Mouse (Mus musculus) hindbrain, embryonic 16.5 days (tissue): ENCODE data around the gene March10. TPM values are rescaled to one million over a fixed set of nuclear protein-coding genes. Genes with fewer than 3 reads are reported as not detected.

Source experiments
- ATAC-seq: fragments of 200-750 bp; cut with Nextera tagmentation; 2 replicates; pipeline ENCODE4 v1.8.0; 2017; ENCODE audit warnings: moderate TSS enrichment, moderate library complexity
- H3K27ac ChIP-seq: fragments of 300-500 bp; sonication (generic); 2 replicates; pipeline ENCODE4 v1.5.1; 2014; ENCODE audit warnings: low read depth, mild to moderate bottlenecking, control low read depth, low read length, moderate library complexity
- H3K27me3 ChIP-seq: fragments of 300-500 bp; sonication (generic); replicated peaks from 2 replicates; pipeline ENCODE4 v1.6.1; 2014; ENCODE audit warnings: low read length; ENCODE audit not compliant: control insufficient read depth, insufficient read depth
- H3K36me3 ChIP-seq: fragments of 300-500 bp; sonication (generic); 2 replicates; pipeline ENCODE4 v1.6.1; 2014; ENCODE audit warnings: mild to moderate bottlenecking, low read length, moderate library complexity, mixed read lengths; ENCODE audit not compliant: control insufficient read depth, insufficient read depth
- H3K4me1 ChIP-seq: fragments of 300-500 bp; sonication (generic); 2 replicates; pipeline ENCODE4 v1.6.1; 2014; ENCODE audit warnings: low read depth, low read length; ENCODE audit not compliant: control insufficient read depth, insufficient read depth
- H3K4me2 ChIP-seq: fragments of 300-500 bp; sonication (generic); 2 replicates; pipeline ENCODE4 v1.6.1; 2014; ENCODE audit warnings: mild to moderate bottlenecking, low read length, control low read depth, moderate library complexity
- H3K4me3 ChIP-seq: fragments of 300-500 bp; sonication (generic); 2 replicates; pipeline ENCODE4 v1.5.1; 2014; ENCODE audit warnings: mild to moderate bottlenecking, low read length, control low read depth, moderate library complexity
- H3K9ac ChIP-seq: fragments of 300-500 bp; sonication (generic); 2 replicates; pipeline ENCODE4 v1.6.1; 2014; ENCODE audit warnings: low read depth, mild to moderate bottlenecking, control low read depth, low read length, moderate library complexity
- H3K9me3 ChIP-seq: fragments of 300-500 bp; sonication (generic); 2 replicates; pipeline ENCODE4 v1.6.1; 2014; ENCODE audit warnings: mild to moderate bottlenecking, low read length, moderate library complexity; ENCODE audit not compliant: control insufficient read depth
- WGBS: fragments of 180-500 bp; shearing (Covaris S2); extraction: QIAGEN DNeasy Blood & Tissue Kit; methylation state at CpG from one replicate; pipeline ENCODE4 v1.1.7; 2014; 5-methylcytosine and 5-hydroxymethylcytosine counted together
- polyA plus RNA-seq: library from polyadenylated mRNA; unstranded; fragments of >200 nt; fragmentation: Nextera tagmentation; extraction: Ambion mirVana; gene quantifications from 2 replicates; pipeline ENCODE4 v1.2.1, GENCODE M21; 2015

Gene March10
- polyA plus RNA-seq, 1 experiment from 2014 or later: 0.38 TPM

DNA sequence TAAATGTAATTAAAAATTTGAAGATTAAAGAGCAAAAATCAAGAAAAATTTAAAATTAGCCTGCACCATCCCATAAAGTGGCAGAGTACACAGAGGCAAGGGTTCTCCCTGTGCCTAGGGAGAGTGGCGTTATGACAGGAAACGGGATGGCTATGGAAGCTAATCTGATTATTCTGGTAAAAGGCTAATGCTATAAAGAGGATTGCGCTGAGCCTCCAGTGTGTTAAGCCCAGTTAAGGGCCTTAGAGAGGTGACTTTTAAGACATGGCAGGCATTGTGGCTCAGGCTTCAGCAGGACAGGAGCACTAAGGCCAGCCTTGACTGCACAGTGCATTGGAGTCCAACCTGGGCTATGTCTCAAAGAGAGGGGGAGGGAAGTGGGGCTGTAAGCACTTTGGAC, 129.4 kb downstream of the March10 start:
- Histone ChIP-seq H3K27ac (no peak overlapping the region), H3K4me2 (no peak overlapping the region), H3K9ac (no peak overlapping the region), H3K4me1 (peaks cover 4% of the 10 kb centered on the region; the same call in 1 of the 2 replicates), H3K27me3 (no peaks in the 10 kb centered on the region), H3K9me3 (no peaks in the 10 kb centered on the region), H3K4me3 (no peak overlapping the region), H3K36me3 (no peaks in the 10 kb centered on the region)
- no peak for ATAC-seq
- WGBS: 80% methylated on average over 3 of the region's 3 CpGs

DNA sequence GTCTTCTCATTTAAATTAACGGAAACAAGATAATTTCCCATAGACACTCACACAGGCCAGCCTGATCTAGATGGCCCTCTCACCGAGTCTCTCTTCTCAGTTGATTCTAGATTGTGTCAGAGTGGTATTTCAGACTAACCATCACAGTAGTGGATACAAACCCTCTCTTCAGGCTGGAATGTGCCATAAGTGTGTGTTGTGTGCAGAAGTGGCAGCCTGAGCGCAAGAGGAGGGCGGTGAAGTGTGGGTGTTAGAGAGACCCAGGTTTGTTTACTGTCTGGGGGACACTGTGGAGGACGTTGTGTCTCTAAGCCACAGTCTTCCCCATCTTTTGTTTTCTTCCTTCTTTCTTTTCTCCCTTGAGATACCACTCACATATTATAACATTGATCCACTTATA, 133.0 kb downstream of the March10 start:
- Histone ChIP-seq H3K36me3 (no peaks in the 10 kb centered on the region), H3K4me2 (no peak overlapping the region), H3K27me3 (no peaks in the 10 kb centered on the region), H3K9ac (no peak overlapping the region), H3K4me1 (no peaks in the 10 kb centered on the region), H3K27ac (no peak overlapping the region), H3K9me3 (no peaks in the 10 kb centered on the region), H3K4me3 (no peak overlapping the region)
- ATAC-seq: no peak
- 86% methylated on average over 5 of the region's 5 CpGs for WGBS

DNA sequence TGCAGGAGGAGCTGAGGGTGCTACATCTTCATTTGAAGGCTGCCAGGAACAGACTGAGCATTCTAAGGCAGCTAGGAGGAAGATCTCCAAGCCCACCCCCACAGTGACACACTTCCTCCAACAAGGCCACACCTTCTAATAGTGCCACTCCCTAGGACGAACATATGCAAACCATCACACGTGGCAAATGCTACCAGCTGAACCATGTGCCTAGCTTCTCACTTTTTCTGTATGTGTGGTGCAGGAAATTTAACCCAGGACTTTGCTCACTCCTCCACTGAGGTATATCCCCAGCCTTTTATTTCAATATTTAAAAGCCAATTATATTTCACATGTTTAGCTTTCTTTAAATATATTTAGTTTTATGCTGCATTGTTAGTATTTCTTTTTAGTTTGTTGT, 135.4 kb downstream of the March10 start:
- H3K36me3 ChIP-seq: no peaks in the 10 kb centered on the region
- H3K27me3 ChIP-seq: no peaks in the 10 kb centered on the region
- H3K9me3 ChIP-seq: no peaks in the 10 kb centered on the region
- no peak overlapping the region for H3K4me3 ChIP-seq
- ATAC-seq: no peak
- no peak overlapping the region for H3K9ac ChIP-seq
- H3K27ac ChIP-seq: no peak overlapping the region
- WGBS: 81% methylated on average over 2 of the region's 2 CpGs
- no peaks in the 10 kb centered on the region for H3K4me1 ChIP-seq
- H3K4me2 ChIP-seq: no peak overlapping the region

DNA sequence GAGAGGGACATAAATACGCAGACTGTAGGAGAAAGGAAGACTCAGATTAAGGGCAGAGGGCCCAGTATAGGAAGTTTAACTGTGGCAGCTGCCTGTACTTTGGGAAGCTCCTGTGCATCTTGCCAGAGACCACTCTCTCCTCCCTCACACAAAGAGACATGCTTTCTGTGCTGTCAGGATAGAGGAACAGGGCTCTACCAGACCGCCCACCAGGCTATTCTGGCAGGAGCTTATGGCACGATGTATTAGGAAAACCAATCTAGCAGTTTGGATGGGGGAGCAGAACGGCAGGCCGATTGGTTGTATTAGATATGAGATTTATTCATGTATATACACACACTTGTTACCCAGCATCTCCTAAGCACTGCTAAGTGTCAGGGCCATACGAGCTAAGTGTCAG, 138.8 kb downstream of the March10 start:
- Histone ChIP-seq H3K9ac (no peak overlapping the region), H3K9me3 (no peaks in the 10 kb centered on the region), H3K27me3 (no peaks in the 10 kb centered on the region), H3K36me3 (no peaks in the 10 kb centered on the region), H3K4me1 (peaks cover 15% of the 10 kb centered on the region), H3K27ac (no peak overlapping the region), H3K4me3 (no peak overlapping the region), H3K4me2 (no peak overlapping the region)
- WGBS: 92% methylated on average over 6 of the region's 6 CpGs
- no peak for ATAC-seq

DNA sequence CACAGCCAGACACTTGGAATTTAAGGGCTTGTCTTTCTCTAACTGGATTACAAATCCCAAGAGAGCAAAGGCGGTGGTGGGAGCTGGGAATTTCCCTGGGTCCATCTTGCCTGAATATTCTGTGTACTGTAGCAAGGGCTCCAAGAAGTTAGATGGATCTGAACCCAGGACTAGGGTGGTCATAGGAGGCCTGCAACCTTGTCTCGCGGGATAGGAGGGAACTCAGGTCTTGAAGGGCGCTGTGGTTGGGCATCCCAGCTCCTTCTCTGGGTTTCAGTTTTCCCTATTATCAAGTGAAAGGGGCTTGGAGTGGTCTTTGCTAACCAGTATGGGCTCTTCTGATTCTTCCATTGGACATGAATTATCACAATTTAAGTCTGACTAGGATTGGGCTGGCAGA, 140.4 kb downstream of the March10 start:
- Histone ChIP-seq H3K9me3 (no peaks in the 10 kb centered on the region), H3K36me3 (no peaks in the 10 kb centered on the region), H3K4me1 (peaks cover 22% of the 10 kb centered on the region), H3K4me3 (no peak overlapping the region), H3K27ac (no peak overlapping the region), H3K27me3 (no peaks in the 10 kb centered on the region), H3K9ac (no peak overlapping the region), H3K4me2 (no peak overlapping the region)
- 93% methylated on average over 4 of the region's 4 CpGs for WGBS
- ATAC-seq: no peak

DNA sequence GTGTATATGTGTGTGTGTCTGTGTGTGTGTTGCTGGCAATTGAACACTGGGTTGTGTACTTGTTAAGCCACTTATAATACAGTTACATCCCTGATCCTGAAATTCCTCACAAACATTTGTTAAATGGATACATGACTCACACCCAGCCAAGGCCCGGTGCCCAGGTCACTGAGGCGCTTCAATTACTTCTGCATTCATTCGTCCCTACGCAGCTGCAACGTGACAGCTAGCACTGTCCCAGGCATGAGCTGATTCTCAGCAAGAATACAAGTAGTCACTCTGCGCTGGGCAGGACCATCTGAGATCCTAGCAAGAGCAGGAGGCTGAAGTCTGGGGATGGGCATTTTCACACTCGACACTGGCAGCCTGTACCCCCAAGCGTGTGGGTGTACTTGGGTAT, 141.2 kb downstream of the March10 start:
- H3K4me1 ChIP-seq: peaks cover 22% of the 10 kb centered on the region
- no peak overlapping the region for H3K27ac ChIP-seq
- H3K4me3 ChIP-seq: no peak overlapping the region
- no peak overlapping the region for H3K9ac ChIP-seq
- 55% methylated on average over 8 of the region's 8 CpGs for WGBS
- 0 out of 2 replicates have a peak, but pooled peaks have one; percentile 29 for ATAC-seq
- no peaks in the 10 kb centered on the region for H3K36me3 ChIP-seq
- no peaks in the 10 kb centered on the region for H3K9me3 ChIP-seq
- no peak overlapping the region for H3K4me2 ChIP-seq
- H3K27me3 ChIP-seq: no peaks in the 10 kb centered on the region

DNA sequence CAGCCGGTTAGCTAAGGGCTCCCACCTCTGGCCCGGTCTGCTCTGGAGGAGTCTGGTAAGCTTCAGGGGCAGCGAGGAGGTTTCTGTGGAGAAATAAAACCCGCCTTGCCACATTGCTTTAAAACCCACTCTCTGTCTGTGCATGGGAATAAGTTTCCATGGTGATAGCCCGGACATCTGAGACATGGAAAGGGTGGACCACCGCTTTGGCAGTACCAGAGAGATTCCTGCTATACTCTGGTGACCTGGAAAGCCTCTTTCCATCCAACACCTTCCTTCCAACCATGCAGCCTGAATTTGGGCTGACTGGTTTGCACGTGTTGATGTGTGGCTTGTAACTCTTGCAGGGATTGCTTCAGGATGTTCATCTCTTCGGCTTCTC, 142.9 kb downstream of the March10 start:
- WGBS: 26% methylated on average over 8 of the region's 8 CpGs
- Histone ChIP-seq H3K4me2 (no peak overlapping the region), H3K27me3 (no peaks in the 10 kb centered on the region), H3K27ac (peak overlapping the region; percentile 54), H3K9me3 (no peaks in the 10 kb centered on the region), H3K4me1 (peaks cover 22% of the 10 kb centered on the region), H3K4me3 (no peak overlapping the region), H3K36me3 (no peaks in the 10 kb centered on the region), H3K9ac (peak overlapping the region; percentile 38; the same call in 1 of the 2 replicates)
- ATAC-seq: peak; percentile 66

DNA sequence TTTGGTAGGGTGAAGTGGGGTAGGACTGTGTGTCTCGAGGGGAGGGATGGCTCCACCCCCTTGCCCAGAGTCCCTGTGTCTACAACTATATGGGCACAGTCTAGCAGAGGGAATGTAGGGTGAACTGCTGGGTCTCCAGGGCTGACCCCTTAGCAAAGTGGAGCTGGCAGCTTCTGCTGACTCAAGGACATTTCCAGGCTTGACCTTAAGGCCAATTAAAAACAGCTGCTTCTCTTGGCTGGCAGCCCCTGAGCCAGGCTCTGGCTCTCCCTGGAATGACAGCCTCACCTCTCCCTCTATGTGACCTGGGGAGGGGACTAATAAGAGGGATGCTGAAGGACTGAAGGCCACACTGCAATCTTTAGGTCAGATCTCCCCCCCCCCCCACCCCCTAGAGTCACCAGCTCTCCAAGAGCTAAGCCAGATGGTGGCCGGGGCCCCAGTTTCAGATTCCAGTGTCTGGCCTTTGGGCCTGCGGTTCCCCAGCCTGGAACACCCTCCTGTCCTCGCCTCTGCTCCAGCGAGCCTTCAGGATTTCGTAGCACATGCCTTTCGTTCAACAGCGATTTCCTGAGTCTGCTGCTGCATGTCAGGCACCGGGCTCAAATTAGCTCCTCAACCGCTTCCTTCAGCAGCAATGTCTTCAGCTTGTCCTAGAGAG, 143.4 kb downstream of the March10 start:
- H3K27ac ChIP-seq: peak overlapping the region; percentile 54; the same call in 1 of the 2 replicates
- no peaks in the 10 kb centered on the region for H3K36me3 ChIP-seq
- H3K27me3 ChIP-seq: no peaks in the 10 kb centered on the region
- WGBS: 31% methylated on average over 10 of the region's 10 CpGs
- H3K4me3 ChIP-seq: no peak overlapping the region
- peak; percentile 36; the same call in 1 of the 2 replicates for ATAC-seq
- H3K9me3 ChIP-seq: no peaks in the 10 kb centered on the region
- no peak overlapping the region for H3K4me2 ChIP-seq
- no peak overlapping the region for H3K9ac ChIP-seq
- peaks cover 22% of the 10 kb centered on the region for H3K4me1 ChIP-seq

DNA sequence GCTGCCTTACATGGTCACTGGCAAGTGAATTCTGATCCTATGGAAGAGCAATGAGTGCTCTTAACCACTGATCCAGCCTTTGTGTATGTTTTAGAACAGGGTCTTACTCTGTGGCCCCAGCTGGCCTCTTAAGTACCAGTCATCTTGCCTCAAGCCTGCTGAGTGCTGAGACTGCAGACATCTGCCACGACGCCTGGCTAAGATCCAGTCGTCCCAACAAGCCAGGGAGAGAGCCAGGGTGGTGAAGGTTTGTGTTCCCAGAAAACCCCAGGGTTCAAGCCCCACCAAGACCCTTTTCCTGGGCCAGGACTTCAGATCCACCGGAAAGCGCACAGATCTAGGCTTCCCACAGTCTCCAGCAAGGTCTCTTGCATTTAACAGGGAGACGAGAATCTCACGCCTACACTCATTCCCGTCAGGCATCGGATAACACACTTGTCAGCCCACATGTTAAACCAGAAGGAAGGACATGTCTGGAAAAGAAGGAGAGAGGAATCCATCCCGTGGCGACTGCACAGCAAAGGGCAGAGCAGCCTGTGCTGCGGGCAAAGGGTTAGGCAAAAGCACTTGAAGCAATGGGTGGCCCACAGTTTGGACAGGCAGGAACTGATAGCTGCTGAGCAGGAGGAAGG, 144.1 kb downstream of the March10 start:
- Histone ChIP-seq H3K27me3 (no peaks in the 10 kb centered on the region), H3K4me3 (no peak overlapping the region), H3K4me1 (peaks cover 22% of the 10 kb centered on the region), H3K9ac (no peak overlapping the region; the same call in 1 of the 2 replicates), H3K27ac (no peak overlapping the region), H3K9me3 (no peaks in the 10 kb centered on the region), H3K4me2 (no peak overlapping the region), H3K36me3 (no peaks in the 10 kb centered on the region)
- 0 out of 2 replicates have a peak, but pooled peaks have one; percentile 12 for ATAC-seq
- 55% methylated on average over 12 of the region's 12 CpGs for WGBS
